Mouse (Mus musculus): ENCODE measurements around the gene Ugt1a1. TPM values are rescaled to one million over a fixed set of nuclear protein-coding genes. Genes with fewer than 3 reads are reported as not detected.
A peak's percentile ranks its signal among the peaks of the same experiment; 100 is the strongest.

The Ugt1a1 gene
- polyA plus RNA-seq, 1 experiment from 2014 or later, result not detected

DNA sequence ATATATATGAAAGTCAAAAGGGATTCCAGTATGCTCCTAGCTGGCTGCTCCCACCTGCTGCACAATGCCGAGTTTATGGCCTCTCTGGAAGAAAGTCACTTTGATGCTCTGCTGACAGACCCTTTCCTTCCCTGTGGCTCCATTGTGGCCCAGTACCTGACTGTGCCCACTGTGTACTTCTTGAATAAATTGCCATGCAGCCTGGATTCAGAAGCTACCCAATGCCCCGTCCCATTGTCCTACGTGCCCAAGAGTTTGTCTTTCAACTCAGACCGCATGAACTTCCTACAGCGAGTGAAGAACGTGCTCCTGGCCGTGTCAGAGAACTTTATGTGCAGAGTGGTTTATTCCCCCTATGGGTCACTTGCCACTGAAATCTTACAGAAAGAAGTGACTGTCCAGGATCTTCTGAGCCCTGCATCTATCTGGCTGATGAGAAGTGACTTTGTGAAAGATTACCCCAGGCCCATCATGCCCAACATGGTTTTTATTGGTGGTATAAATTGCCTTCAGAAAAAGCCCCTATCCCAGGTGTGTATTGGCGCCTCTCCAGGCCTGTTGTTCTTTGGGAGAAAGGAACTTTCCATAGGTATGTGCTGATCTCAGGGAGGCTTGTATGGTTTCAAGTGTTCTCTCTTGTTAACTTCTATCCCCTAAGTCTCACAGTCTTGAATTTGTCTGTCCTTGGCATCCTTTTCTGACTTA is 734 bp downstream of the Ugt1a1 start:
- Histone ChIP-seq H3K27ac (replicated peaks) (no peak overlapping the region), H3K4me3 (no peak overlapping the region), H3K27me3 (no peaks in the 10 kb centered on the region), H3K4me1 (replicated peaks) (no peaks in the 10 kb centered on the region), H3K4me2 (no peak overlapping the region), H3K9me3 (peaks cover 59% of the 10 kb centered on the region), H3K9ac (no peak overlapping the region), H3K36me3 (no peaks in the 10 kb centered on the region)
- ATAC-seq (ENCODE audit: low FRiP score, low read depth), result 0 out of 2 replicates have a peak, but pooled peaks have one; percentile 12
- 63% methylated on average over 8 of the region's 8 CpGs for WGBS

DNA sequence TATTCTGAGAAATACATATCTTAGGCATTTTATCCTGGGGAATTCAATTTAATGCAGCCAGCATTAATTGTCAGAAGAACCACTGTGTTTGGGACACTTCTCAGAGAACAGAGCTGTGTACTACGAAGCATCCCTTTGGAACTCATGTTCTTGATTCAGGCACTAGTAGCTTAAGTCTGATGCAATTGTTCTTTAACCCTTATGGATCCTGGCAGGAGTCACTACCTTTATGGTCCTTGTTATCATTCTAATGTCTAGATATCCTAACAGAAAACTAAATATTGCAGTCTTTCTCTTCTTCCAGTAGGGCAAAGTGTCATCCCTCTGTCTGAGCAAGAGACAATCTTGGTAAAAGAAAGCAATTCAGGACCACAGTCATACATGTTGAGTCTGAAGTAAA is 1.3 kb downstream of the Ugt1a1 start:
- H3K27ac ChIP-seq (replicated peaks), result no peak overlapping the region
- no peak overlapping the region for H3K4me3 ChIP-seq
- no peak overlapping the region for H3K9ac ChIP-seq
- H3K4me1 ChIP-seq (replicated peaks), result no peaks in the 10 kb centered on the region
- H3K36me3 ChIP-seq, result no peaks in the 10 kb centered on the region
- H3K9me3 ChIP-seq, result peaks cover 62% of the 10 kb centered on the region
- WGBS, result 73% methylated on average over 1 of the region's 1 CpGs
- no peak overlapping the region for H3K4me2 ChIP-seq
- ATAC-seq (ENCODE audit: low FRiP score, low read depth), result no peak
- no peaks in the 10 kb centered on the region for H3K27me3 ChIP-seq

GRCm38 (mm10) chr1:88213766-88214461 is 2.2 kb downstream of the Ugt1a1 start:
- 85% methylated on average over 2 of the region's 2 CpGs for WGBS
- H3K4me1 ChIP-seq (replicated peaks), result no peaks in the 10 kb centered on the region

DNA sequence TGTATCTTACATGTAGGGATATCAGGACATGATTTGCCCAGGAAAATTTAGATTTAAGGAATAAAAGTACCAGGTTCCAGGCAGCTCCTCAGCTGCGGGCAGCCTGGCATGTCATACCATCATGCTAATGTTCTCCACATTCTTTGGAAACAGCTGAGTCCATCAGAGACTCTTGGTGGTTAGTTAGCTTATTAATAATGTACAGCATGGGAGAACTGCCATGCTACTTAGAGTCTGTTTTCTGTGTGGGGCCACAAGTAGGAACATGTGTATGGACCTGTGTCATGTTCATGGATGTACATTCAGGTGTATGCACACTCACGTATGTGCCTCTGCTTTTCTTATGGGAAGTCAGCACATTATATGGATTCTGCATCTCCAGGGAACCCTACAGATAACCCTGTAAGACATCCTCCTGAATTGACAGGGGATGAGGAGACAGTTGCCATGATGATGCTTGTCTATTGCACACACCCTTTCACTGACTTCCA is 2.7 kb downstream of the Ugt1a1 start:
- Histone ChIP-seq H3K9me3 (peaks cover 62% of the 10 kb centered on the region), H3K27me3 (no peaks in the 10 kb centered on the region), H3K4me1 (replicated peaks) (no peaks in the 10 kb centered on the region), H3K9ac (no peak overlapping the region), H3K27ac (replicated peaks) (no peak overlapping the region), H3K4me2 (no peak overlapping the region), H3K4me3 (no peak overlapping the region), H3K36me3 (no peaks in the 10 kb centered on the region)
- no peak for ATAC-seq (ENCODE audit: low FRiP score, low read depth)
- 87% methylated on average over 2 of the region's 2 CpGs for WGBS

More at GRCm38 (mm10) chr1:88213766-88214461, 2.2 kb downstream of the Ugt1a1 start:
- Histone ChIP-seq H3K27ac (replicated peaks) (no peak overlapping the region), H3K36me3 (no peaks in the 10 kb centered on the region), H3K27me3 (no peaks in the 10 kb centered on the region), H3K4me2 (no peak overlapping the region), H3K9me3 (peaks cover 62% of the 10 kb centered on the region), H3K4me3 (no peak overlapping the region), H3K9ac (no peak overlapping the region)
- ATAC-seq (ENCODE audit: low FRiP score, low read depth), result no peak

DNA sequence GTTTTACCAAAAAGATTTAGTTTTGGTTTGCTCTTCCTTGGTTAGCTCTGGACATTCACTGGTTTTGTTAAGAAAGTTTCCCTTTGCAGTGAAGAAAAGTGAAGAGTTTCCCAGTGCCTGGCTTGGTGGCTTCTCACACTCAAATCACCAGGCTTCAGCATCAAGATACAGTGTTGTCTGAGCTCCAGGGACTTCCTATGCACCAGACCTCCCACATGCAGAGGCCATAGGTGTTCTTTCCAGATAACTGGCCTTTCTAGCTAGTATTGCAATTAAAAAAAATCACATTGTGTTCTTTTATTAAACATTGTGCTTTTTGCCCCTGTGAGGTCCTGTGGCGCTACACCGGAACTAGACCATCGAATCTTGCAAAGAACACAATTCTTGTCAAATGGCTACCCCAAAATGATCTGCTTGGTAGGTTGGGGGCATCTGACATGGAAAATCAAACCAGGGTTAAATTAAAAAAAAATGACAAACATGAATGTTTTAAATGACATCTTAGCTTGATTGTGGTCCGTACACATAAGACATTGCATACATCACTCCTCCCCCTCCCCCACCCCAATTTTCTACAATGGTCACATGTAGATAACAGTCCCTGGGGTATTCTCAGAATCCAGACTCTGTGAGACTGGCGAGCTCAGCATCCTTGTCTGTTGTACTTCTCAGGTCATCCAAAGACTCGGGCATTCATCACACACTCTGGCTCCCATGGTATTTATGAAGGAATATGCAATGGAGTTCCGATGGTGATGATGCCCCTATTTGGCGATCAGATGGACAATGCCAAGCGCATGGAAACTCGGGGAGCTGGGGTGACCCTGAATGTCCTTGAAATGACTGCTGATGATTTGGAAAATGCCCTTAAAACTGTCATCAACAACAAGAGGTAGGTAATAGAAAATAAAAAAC is 4.0 kb downstream of the Ugt1a1 start:
- H3K4me3 ChIP-seq, result no peak overlapping the region
- H3K4me1 ChIP-seq (replicated peaks), result no peaks in the 10 kb centered on the region
- no peaks in the 10 kb centered on the region for H3K36me3 ChIP-seq
- peaks cover 62% of the 10 kb centered on the region for H3K9me3 ChIP-seq
- H3K27ac ChIP-seq (replicated peaks), result no peak overlapping the region
- no peak overlapping the region for H3K4me2 ChIP-seq
- H3K9ac ChIP-seq, result no peak overlapping the region
- no peak for ATAC-seq (ENCODE audit: low FRiP score, low read depth)
- WGBS, result 73% methylated on average over 10 of the region's 10 CpGs
- no peaks in the 10 kb centered on the region for H3K27me3 ChIP-seq

GRCm38 (mm10) chr1:88216551-88216950 is 4.8 kb downstream of the Ugt1a1 start:
- H3K4me3 ChIP-seq, result no peak overlapping the region
- no peak overlapping the region for H3K9ac ChIP-seq
- peaks cover 58% of the 10 kb centered on the region for H3K9me3 ChIP-seq
- WGBS, result 60% methylated on average over 2 of the region's 2 CpGs
- no peaks in the 10 kb centered on the region for H3K36me3 ChIP-seq
- no peaks in the 10 kb centered on the region for H3K27me3 ChIP-seq
- no peaks in the 10 kb centered on the region for H3K4me1 ChIP-seq (replicated peaks)
- no peak overlapping the region for H3K4me2 ChIP-seq
- no peak for ATAC-seq (ENCODE audit: low FRiP score, low read depth)
- H3K27ac ChIP-seq (replicated peaks), result no peak overlapping the region

DNA sequence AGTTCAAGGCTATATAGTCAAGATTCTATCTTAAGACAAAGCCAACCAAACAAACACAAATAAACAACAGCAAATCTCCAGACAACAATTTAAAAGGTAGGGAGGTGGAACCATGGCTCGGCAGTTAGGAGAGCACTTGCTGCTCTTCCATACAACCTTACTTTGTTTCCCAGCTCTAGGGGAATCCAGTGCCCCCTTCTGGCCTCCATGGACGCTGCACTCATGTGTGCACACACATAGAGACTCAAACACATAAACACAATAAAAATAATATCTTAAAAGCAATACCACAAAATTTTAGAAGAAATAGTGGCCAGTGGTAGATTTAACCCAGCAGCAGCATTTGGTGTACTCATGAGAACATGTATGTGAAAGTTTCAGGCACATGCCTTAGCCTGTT is 5.4 kb downstream of the Ugt1a1 start:
- Histone ChIP-seq H3K4me1 (replicated peaks) (no peaks in the 10 kb centered on the region), H3K4me2 (no peak overlapping the region), H3K9ac (no peak overlapping the region), H3K4me3 (no peak overlapping the region), H3K36me3 (no peaks in the 10 kb centered on the region), H3K27ac (replicated peaks) (no peak overlapping the region), H3K9me3 (peaks cover 55% of the 10 kb centered on the region), H3K27me3 (no peaks in the 10 kb centered on the region)
- WGBS, result 61% methylated on average over 2 of the region's 2 CpGs
- no peak for ATAC-seq (ENCODE audit: low FRiP score, low read depth)

DNA sequence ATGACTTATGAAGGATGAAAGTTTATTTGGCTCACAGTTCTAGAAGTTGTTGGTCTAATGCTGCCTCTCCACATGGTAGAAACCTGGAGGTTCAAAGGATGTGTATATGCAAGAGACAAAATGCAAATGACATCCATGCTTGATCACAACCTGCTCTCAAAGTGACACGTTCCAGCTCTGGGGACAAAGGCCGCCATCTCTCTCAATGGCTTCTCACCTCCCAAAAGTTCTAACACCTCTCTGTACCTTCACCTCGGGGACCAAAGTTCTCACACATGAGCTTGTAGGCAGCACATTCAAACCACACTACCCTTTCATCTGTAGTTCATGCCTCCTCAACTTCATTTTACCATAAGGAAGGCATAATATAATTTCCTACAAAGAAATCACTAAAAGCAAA is 5.8 kb downstream of the Ugt1a1 start:
- Histone ChIP-seq H3K27me3 (no peaks in the 10 kb centered on the region), H3K27ac (replicated peaks) (no peak overlapping the region), H3K9me3 (peaks cover 53% of the 10 kb centered on the region), H3K36me3 (no peaks in the 10 kb centered on the region), H3K4me2 (no peak overlapping the region), H3K4me1 (replicated peaks) (no peaks in the 10 kb centered on the region), H3K9ac (no peak overlapping the region), H3K4me3 (no peak overlapping the region)
- ATAC-seq (ENCODE audit: low FRiP score, low read depth), result no peak
- WGBS, result 37% methylated on average over 3 of the region's 3 CpGs

GRCm38 (mm10) chr1:88218051-88218450 is 6.3 kb downstream of the Ugt1a1 start:
- Histone ChIP-seq H3K4me3 (no peak overlapping the region), H3K36me3 (no peaks in the 10 kb centered on the region), H3K27ac (replicated peaks) (no peak overlapping the region), H3K4me1 (replicated peaks) (no peaks in the 10 kb centered on the region), H3K9me3 (peaks cover 48% of the 10 kb centered on the region), H3K4me2 (no peak overlapping the region), H3K27me3 (no peaks in the 10 kb centered on the region), H3K9ac (no peak overlapping the region)
- ATAC-seq (ENCODE audit: low FRiP score, low read depth), result no peak
- WGBS, result 76% methylated on average over 9 of the region's 9 CpGs

DNA sequence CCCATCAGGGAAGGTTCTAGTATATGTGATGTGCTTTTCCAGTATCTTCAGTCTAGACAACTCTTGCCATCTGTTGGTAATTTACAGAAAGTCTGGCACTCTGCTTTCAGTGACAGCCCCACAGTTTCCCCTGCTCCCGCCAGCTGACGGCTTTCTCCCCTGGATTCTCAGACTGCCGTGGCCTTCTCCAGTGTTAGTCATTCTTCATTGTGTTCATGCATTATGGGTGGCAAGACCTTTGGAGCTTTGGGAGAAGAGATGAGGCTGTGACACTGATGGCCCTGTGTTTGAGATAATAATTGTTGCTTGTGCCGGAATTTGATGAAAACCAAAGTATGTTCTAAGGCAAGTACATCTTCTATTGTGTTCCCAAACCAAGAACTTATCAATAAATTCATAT is 6.8 kb downstream of the Ugt1a1 start:
- 51% methylated on average over 4 of the region's 4 CpGs for WGBS
- Histone ChIP-seq H3K36me3 (no peaks in the 10 kb centered on the region), H3K9me3 (peaks cover 43% of the 10 kb centered on the region), H3K27ac (replicated peaks) (no peak overlapping the region), H3K4me3 (no peak overlapping the region), H3K9ac (no peak overlapping the region), H3K4me2 (no peak overlapping the region), H3K27me3 (no peaks in the 10 kb centered on the region), H3K4me1 (replicated peaks) (no peaks in the 10 kb centered on the region)
- no peak for ATAC-seq (ENCODE audit: low FRiP score, low read depth)

GRCm38 (mm10) chr1:88219054-88219453 is 7.3 kb downstream of the Ugt1a1 start:
- no peaks in the 10 kb centered on the region for H3K4me1 ChIP-seq (replicated peaks)
- WGBS, result 21% methylated on average over 1 of the region's 1 CpGs
- H3K36me3 ChIP-seq, result no peaks in the 10 kb centered on the region
- no peak overlapping the region for H3K4me3 ChIP-seq
- no peaks in the 10 kb centered on the region for H3K27me3 ChIP-seq
- peaks cover 38% of the 10 kb centered on the region for H3K9me3 ChIP-seq
- no peak overlapping the region for H3K4me2 ChIP-seq
- no peak for ATAC-seq (ENCODE audit: low FRiP score, low read depth)
- H3K27ac ChIP-seq (replicated peaks), result no peak overlapping the region
- no peak overlapping the region for H3K9ac ChIP-seq

DNA sequence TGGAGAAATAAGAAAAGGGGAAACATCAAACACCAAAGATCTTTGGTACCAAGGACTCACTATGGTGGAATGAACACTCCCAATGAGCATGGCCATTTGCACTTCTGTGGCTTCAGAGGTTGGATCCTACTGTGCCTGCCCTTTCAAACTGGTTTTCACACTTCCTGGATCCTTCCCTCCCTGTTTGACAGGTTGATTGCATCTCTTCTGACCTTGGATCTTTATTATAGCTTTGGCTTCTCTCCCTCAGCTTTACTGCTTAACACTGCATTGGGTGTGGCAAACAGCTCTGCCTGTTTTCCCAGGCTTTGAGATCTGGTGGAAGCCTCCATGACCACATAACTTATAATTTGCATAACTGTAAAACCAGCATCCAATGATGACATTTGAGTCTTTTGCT is 8.6 kb downstream of the Ugt1a1 start:
- Histone ChIP-seq H3K27me3 (no peaks in the 10 kb centered on the region), H3K4me2 (no peak overlapping the region), H3K27ac (replicated peaks) (no peak overlapping the region), H3K4me3 (no peak overlapping the region), H3K4me1 (replicated peaks) (no peaks in the 10 kb centered on the region), H3K36me3 (no peaks in the 10 kb centered on the region), H3K9ac (no peak overlapping the region), H3K9me3 (peaks cover 28% of the 10 kb centered on the region)
- ATAC-seq (ENCODE audit: low FRiP score, low read depth), result no peak
